Mouse (Mus musculus) hindbrain, embryonic 12.5 days (tissue): ENCODE results near the gene Fam240a. TPM values are rescaled to one million over a fixed set of nuclear protein-coding genes. Genes with fewer than 3 reads are reported as not detected.

ENCODE experiments used
- ATAC-seq: fragments of 200-750 bp; cut with Nextera tagmentation; 2 replicates; pipeline ENCODE4 v1.8.0; 2017; ENCODE audit warnings: moderate TSS enrichment; ENCODE audit not compliant: low FRiP score
- H3K27ac ChIP-seq: fragments of 300-500 bp; sonication (generic); 2 replicates; pipeline ENCODE4 v1.5.1; 2016; ENCODE audit warnings: mild to moderate bottlenecking
- H3K27me3 ChIP-seq: fragments of 300-500 bp; sonication (generic); 2 replicates; pipeline ENCODE4 v1.6.1; 2016; ENCODE audit warnings: mild to moderate bottlenecking
- H3K36me3 ChIP-seq: fragments of 300-500 bp; sonication (generic); 2 replicates; pipeline ENCODE4 v1.6.1; 2016; ENCODE audit warnings: mild to moderate bottlenecking
- H3K4me1 ChIP-seq: fragments of 300-500 bp; sonication (generic); 2 replicates; pipeline ENCODE4 v1.6.1; 2016
- H3K4me2 ChIP-seq: fragments of 300-500 bp; sonication (generic); replicated peaks from 2 replicates; pipeline ENCODE4 v1.6.1; 2016; ENCODE audit warnings: mild to moderate bottlenecking
- H3K4me3 ChIP-seq: fragments of 300-500 bp; sonication (generic); 2 replicates; pipeline ENCODE4 v1.5.1; 2016; ENCODE audit warnings: mild to moderate bottlenecking
- H3K9ac ChIP-seq: fragments of 300-500 bp; sonication (generic); 2 replicates; pipeline ENCODE4 v1.6.1; 2016; ENCODE audit warnings: mild to moderate bottlenecking, moderate library complexity
- H3K9me3 ChIP-seq: fragments of 300-500 bp; sonication (generic); replicated peaks from 2 replicates; pipeline ENCODE4 v1.6.1; 2016; ENCODE audit warnings: mild to moderate bottlenecking
- WGBS: fragments of 180-500 bp; shearing (Covaris S2); methylation state at CpG from one replicate; pipeline ENCODE4 v1.1.7; 2016; 5-methylcytosine and 5-hydroxymethylcytosine counted together
- polyA plus RNA-seq: library from polyadenylated mRNA; unstranded; fragments of >200 nt; fragmentation: Nextera tagmentation; extraction: Ambion mirVana; gene quantifications from 2 replicates; pipeline ENCODE4 v1.2.1, GENCODE M21; 2016

Fam240a gene
- polyA plus RNA-seq, 1 experiment from 2014 or later: not detected

- no peaks in the 10 kb centered on the region for H3K4me1 ChIP-seq
- H3K36me3 ChIP-seq: no peaks in the 10 kb centered on the region
- 0 out of 2 replicates have a peak, but pooled peaks cover 6% of the 10 kb centered on the region for H3K9me3 ChIP-seq
- no peak overlapping the region for H3K4me2 ChIP-seq
- no peak overlapping the region for H3K4me3 ChIP-seq
- no peaks in the 10 kb centered on the region for H3K27me3 ChIP-seq
- H3K9ac ChIP-seq: no peak overlapping the region
- WGBS: 92% methylated on average over 11 of the region's 11 CpGs
- ATAC-seq: no peak
- no peak overlapping the region for H3K27ac ChIP-seq
Measured at GRCm38 (mm10) chr9:110907201-110907837, 9.3 kb downstream of the Fam240a start.

DNA sequence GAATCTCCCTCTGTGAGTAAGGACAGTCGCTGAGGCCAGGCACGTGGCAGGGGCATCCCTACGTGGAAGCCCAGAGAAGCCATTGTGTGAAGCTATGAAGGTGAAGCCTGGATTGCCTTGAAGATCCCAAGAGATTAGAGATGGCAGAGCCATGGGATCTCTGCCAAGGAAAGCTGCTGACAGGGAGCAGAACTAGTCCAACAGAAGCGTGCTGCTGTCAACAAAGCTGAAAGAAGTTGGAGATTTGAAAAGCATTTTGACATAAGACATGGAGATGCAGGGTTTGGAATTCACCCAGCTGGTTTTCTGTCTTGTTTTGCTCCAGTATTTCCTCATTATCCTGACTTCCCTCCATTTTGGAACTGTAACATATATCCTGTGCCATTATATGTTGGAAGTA, 14.4 kb downstream of the Fam240a start:
- Histone ChIP-seq H3K27me3 (peaks cover 6% of the 10 kb centered on the region; the same call in 1 of the 2 replicates), H3K27ac (no peak overlapping the region), H3K4me1 (no peaks in the 10 kb centered on the region), H3K4me2 (no peak overlapping the region), H3K36me3 (no peaks in the 10 kb centered on the region), H3K4me3 (no peak overlapping the region), H3K9me3 (0 out of 2 replicates have a peak, but pooled peaks cover 2% of the 10 kb centered on the region), H3K9ac (no peak overlapping the region)
- no peak for ATAC-seq
- WGBS: 87% methylated on average over 4 of the region's 4 CpGs

DNA sequence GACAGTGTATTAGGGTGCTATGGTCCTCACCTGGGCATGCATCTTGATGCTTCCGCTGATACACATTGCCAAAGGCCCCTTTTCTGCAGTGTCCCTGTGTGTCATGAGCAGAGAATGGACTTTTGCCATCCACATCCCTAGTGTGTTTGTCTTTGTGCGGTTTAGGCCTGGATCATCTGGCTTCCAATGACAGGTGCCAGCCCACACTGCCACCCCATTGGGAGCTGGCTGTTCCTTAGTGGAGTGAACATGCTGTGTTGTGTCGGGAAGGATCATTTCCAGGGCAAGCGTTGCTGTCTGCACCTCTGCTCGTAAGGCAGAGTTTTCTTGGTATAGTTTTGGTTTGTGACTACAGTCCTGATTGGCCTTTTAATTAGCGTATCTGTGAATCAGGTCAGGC, 15.5 kb downstream of the Fam240a start:
- ATAC-seq: no peak
- H3K4me1 ChIP-seq: peaks cover 5% of the 10 kb centered on the region; the same call in 1 of the 2 replicates
- no peak overlapping the region for H3K4me3 ChIP-seq
- no peaks in the 10 kb centered on the region for H3K36me3 ChIP-seq
- H3K9ac ChIP-seq: no peak overlapping the region
- WGBS: 87% methylated on average over 6 of the region's 6 CpGs
- H3K9me3 ChIP-seq: no peaks in the 10 kb centered on the region
- no peak overlapping the region for H3K4me2 ChIP-seq
- peaks cover 7% of the 10 kb centered on the region; the same call in 1 of the 2 replicates for H3K27me3 ChIP-seq
- H3K27ac ChIP-seq: no peak overlapping the region

- H3K4me3 ChIP-seq: no peak overlapping the region
- H3K27ac ChIP-seq: no peak overlapping the region
- H3K36me3 ChIP-seq: no peaks in the 10 kb centered on the region
- H3K9ac ChIP-seq: no peak overlapping the region
- no peaks in the 10 kb centered on the region for H3K9me3 ChIP-seq
- H3K4me1 ChIP-seq: peaks cover 13% of the 10 kb centered on the region; the same call in 1 of the 2 replicates
- WGBS: 59% methylated on average over 10 of the region's 10 CpGs
- no peak for ATAC-seq
- peaks cover 10% of the 10 kb centered on the region for H3K27me3 ChIP-seq
- no peak overlapping the region for H3K4me2 ChIP-seq
Measured at GRCm38 (mm10) chr9:110899451-110900008, 17.1 kb downstream of the Fam240a start.

- 14% methylated on average over 6 of the region's 6 CpGs for WGBS
- no peak for ATAC-seq
Measured at GRCm38 (mm10) chr9:110896595-110896994, 20.1 kb downstream of the Fam240a start.

GRCm38 (mm10) chr9:110895994-110896393, 20.7 kb downstream of the Fam240a start:
- Histone ChIP-seq H3K27me3 (peaks cover 19% of the 10 kb centered on the region), H3K4me1 (peaks cover 13% of the 10 kb centered on the region; the same call in 1 of the 2 replicates), H3K9me3 (no peaks in the 10 kb centered on the region), H3K9ac (no peak overlapping the region), H3K4me2 (peak overlapping the region; percentile 23), H3K27ac (no peak overlapping the region), H3K36me3 (no peaks in the 10 kb centered on the region), H3K4me3 (no peak overlapping the region)
- 14% methylated on average over 7 of the region's 7 CpGs for WGBS
- ATAC-seq: no peak

More at GRCm38 (mm10) chr9:110896595-110896994, 20.1 kb downstream of the Fam240a start:
- Histone ChIP-seq H3K9me3 (no peaks in the 10 kb centered on the region), H3K4me2 (peak overlapping the region; percentile 23), H3K4me1 (peaks cover 13% of the 10 kb centered on the region; the same call in 1 of the 2 replicates), H3K27ac (no peak overlapping the region), H3K4me3 (no peak overlapping the region), H3K9ac (no peak overlapping the region), H3K36me3 (no peaks in the 10 kb centered on the region), H3K27me3 (peaks cover 19% of the 10 kb centered on the region)

DNA sequence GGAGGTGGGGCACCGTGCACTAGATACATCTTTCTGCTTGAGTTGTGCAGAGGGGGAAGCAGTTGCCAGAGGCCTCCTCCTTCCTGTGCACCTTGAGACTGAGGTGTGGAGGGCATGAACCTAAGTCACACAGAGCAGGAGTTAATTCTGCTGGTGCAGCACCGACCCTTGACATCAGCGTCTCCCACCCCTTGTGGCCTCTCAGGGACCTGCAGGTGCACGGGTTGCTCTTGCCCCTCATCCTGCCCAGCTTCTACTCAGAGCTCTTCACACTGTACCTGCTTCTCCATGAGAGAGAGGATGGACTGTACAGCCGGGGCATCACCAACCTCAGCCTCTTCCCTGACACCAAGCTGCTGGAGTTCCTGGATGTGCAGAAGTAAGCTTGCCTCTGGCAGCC, 21.2 kb downstream of the Fam240a start:
- H3K27me3 ChIP-seq: peaks cover 24% of the 10 kb centered on the region
- no peak overlapping the region for H3K4me3 ChIP-seq
- H3K9ac ChIP-seq: no peak overlapping the region
- H3K9me3 ChIP-seq: no peaks in the 10 kb centered on the region
- WGBS: 56% methylated on average over 5 of the region's 5 CpGs
- no peak overlapping the region for H3K27ac ChIP-seq
- peaks cover 13% of the 10 kb centered on the region; the same call in 1 of the 2 replicates for H3K4me1 ChIP-seq
- ATAC-seq: no peak
- H3K4me2 ChIP-seq: no peak overlapping the region
- no peaks in the 10 kb centered on the region for H3K36me3 ChIP-seq

DNA sequence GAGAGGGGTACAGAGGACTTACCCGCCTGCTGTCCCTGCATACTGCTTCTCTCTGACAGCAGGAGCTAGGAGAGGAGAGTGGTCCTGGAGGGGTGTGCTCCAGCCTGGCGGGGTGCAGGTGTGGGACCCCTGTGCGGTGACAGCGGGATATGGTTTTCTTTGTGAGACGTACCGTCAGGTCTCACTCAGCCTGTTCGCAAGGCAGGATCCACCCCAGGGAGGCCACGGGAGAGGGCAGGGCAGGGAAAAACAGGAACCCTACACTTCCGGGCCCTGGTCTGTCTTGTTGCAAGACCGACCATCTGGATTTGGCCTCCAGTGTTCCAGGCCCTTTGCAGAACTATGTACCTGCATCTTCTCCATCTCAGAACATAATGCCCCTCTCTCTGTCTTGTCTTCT, 23.2 kb downstream of the Fam240a start:
- H3K4me1 ChIP-seq: peaks cover 13% of the 10 kb centered on the region; the same call in 1 of the 2 replicates
- no peak overlapping the region for H3K27ac ChIP-seq
- no peak overlapping the region for H3K9ac ChIP-seq
- H3K9me3 ChIP-seq: no peaks in the 10 kb centered on the region; the same call in 1 of the 2 replicates
- 68% methylated on average over 10 of the region's 10 CpGs for WGBS
- H3K36me3 ChIP-seq: no peaks in the 10 kb centered on the region
- ATAC-seq: no peak
- H3K4me2 ChIP-seq: no peak overlapping the region
- H3K27me3 ChIP-seq: peaks cover 26% of the 10 kb centered on the region
- H3K4me3 ChIP-seq: no peak overlapping the region

GRCm38 (mm10) chr9:110892552-110892951, 24.1 kb downstream of the Fam240a start:
- 92% methylated on average over 3 of the region's 3 CpGs for WGBS
- Histone ChIP-seq H3K4me1 (peaks cover 13% of the 10 kb centered on the region; the same call in 1 of the 2 replicates), H3K4me3 (no peak overlapping the region), H3K9ac (no peak overlapping the region), H3K27ac (no peak overlapping the region), H3K27me3 (peaks cover 22% of the 10 kb centered on the region), H3K9me3 (no peaks in the 10 kb centered on the region; the same call in 1 of the 2 replicates), H3K36me3 (no peaks in the 10 kb centered on the region), H3K4me2 (no peak overlapping the region)
- ATAC-seq: no peak

DNA sequence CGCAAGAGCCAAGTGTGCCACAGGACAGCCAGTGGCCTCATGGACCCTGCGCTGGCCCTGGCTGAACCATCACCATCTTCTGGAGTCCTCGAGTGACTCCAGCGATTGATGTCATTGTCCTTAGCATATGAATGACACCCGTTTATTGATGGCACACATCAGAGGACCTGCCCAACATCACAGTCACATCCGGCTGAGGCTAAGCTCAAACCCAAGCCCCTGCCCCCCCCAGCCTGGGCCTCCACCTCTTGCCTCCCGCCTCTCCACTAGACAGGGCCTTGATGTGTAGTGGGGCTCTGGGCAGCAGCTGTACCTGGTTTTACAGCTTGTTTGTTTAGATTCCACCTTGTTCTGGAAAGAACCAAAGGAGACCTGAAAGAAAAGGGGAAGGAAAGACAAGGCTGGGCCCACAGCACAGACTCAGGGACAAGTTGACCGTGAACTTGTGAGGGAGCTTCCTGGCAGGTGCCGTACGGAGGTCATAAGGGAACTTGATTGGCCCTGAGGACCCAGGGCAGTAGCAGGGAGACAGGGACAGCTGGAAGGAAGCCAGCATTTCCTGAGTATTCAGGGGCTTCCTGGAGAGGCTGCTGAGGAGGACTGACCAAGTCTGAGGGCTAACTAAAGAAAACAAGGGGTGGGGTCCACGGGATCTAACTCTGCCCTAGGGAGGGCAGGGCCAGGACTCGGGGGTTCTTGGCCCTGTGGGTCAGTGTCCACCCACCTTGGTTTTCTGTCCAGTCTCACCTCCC, 25.4 kb downstream of the Fam240a start:
- H3K27ac ChIP-seq: no peak overlapping the region
- H3K4me3 ChIP-seq: no peak overlapping the region
- peaks cover 19% of the 10 kb centered on the region for H3K27me3 ChIP-seq
- H3K36me3 ChIP-seq: no peaks in the 10 kb centered on the region
- WGBS: 74% methylated on average over 12 of the region's 12 CpGs
- H3K4me1 ChIP-seq: peaks cover 8% of the 10 kb centered on the region; the same call in 1 of the 2 replicates
- no peak overlapping the region for H3K4me2 ChIP-seq
- no peak for ATAC-seq
- H3K9ac ChIP-seq: no peak overlapping the region
- no peaks in the 10 kb centered on the region; the same call in 1 of the 2 replicates for H3K9me3 ChIP-seq

DNA sequence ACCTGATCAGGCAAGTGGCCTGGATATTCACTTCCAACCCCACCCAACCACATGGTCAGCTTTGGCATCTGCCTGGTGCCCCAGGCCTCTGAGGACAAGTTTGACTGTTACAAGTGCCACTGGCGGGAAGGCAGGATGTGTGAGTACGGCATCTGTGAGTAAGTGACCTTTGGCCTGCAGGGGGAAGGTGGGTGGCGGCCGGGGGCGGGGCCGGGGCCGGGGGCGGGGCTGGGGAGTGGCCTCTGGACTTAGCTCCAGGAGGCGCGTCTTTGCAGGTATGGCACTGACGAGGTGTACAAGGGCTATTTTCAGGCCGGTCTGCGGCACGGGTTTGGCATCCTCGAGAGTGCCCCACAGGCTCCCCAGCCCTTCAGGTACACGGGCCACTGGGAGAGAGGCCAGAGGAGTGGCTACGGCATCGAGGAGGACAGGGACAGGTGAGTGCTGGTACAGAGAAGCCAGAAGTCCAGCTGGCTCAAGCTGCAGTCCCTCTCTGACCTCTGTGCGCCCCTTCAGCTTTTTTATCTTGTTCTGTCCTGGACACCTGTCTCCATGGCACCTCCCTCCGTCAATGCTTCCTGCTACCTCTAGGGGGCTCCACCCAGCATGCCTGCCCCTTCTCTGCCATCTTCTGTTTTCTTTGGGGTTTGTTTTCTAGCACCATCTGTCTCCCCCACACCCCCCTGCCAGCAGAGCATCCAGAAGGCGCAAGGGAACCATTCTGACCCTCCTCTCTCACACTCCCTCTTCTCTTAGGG, 26.5 kb downstream of the Fam240a start:
- Histone ChIP-seq H3K27me3 (peaks cover 19% of the 10 kb centered on the region), H3K9ac (no peak overlapping the region), H3K9me3 (no peaks in the 10 kb centered on the region; the same call in 1 of the 2 replicates), H3K4me3 (no peak overlapping the region), H3K36me3 (no peaks in the 10 kb centered on the region), H3K4me1 (no peaks in the 10 kb centered on the region), H3K4me2 (no peak overlapping the region), H3K27ac (no peak overlapping the region)
- no peak for ATAC-seq
- 16% methylated on average over 21 of the region's 21 CpGs for WGBS

DNA sequence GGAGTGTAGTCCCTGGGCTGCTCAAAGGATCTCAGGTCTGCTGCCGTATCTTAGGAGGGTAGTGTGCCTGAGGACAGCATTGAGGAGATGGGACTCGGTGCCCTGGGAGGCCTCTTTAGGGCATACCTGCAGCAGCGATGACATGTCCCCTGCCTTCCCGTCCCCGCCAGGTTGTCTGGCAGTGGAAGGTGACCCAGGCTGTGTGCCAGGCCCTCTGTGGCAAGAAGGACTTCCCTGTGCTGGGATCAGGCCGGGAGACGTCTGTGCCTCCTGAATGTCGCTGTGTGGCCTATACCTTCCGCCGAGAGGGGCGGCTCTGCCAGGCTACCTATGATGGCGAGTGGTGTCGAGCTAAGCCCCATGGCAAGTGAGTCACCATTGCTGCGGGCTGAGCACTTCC, 27.7 kb downstream of the Fam240a start:
- WGBS: 92% methylated on average over 14 of the region's 14 CpGs
- H3K36me3 ChIP-seq: no peaks in the 10 kb centered on the region
- H3K27me3 ChIP-seq: peaks cover 10% of the 10 kb centered on the region
- no peaks in the 10 kb centered on the region for H3K4me1 ChIP-seq
- H3K4me2 ChIP-seq: no peak overlapping the region
- ATAC-seq: no peak
- no peak overlapping the region for H3K9ac ChIP-seq
- H3K9me3 ChIP-seq: no peaks in the 10 kb centered on the region; the same call in 1 of the 2 replicates
- no peak overlapping the region for H3K4me3 ChIP-seq
- H3K27ac ChIP-seq: no peak overlapping the region
